Mouse (Mus musculus) CH12.LX (cell line): Measurements from ENCODE around the gene Sgk2.

Experiments
- CTCF ChIP-seq, 2 experiments: IDR thresholded peaks in 1 of 2; conservative IDR thresholded peaks in 1 of 2; 2 replicates each; pipeline ENCODE4 v1.5.1; 2011 to 2012; ENCODE audit warnings: low read depth in 2 of 2, low read length in 2 of 2, improper control_type of control experiment in 1 of 2, inconsistent platforms in 1 of 2, mild to moderate bottlenecking in 1 of 2, moderate library complexity in 1 of 2
- MAZ ChIP-seq: IDR thresholded peaks from 2 replicates; pipeline ENCODE4 v1.6.1; 2012; ENCODE audit warnings: low read depth, mild to moderate bottlenecking, inconsistent platforms, low read length, improper control_type of control experiment, moderate library complexity
- POLR2A ChIP-seq: IDR thresholded peaks from 2 replicates; pipeline ENCODE4 v1.6.1; 2011; ENCODE audit warnings: low read depth, mild to moderate bottlenecking, improper control_type of control experiment, low read length
- SIN3A ChIP-seq: IDR thresholded peaks from 2 replicates; pipeline ENCODE4 v1.6.1; 2012; ENCODE audit warnings: low read length, improper control_type of control experiment, inconsistent platforms

- TF ChIP-seq MAZ = no peak
- TF ChIP-seq CTCF (conservative IDR thresholded peaks at IDR 0.05 in 1 of 2, IDR thresholded peaks at IDR 0.05 in 1 of 2; ENCODE audit: low read depth in 2 of 2, low read length in 2 of 2) = peak; percentile 19 to 65; a peak in 3 of 4 replicates
- no peak for TF ChIP-seq SIN3A
- TF ChIP-seq POLR2A = no peak
These were observed 12.6 kb downstream of the Sgk2 start for GRCm38 (mm10) chr2:162999744-163000143.
